Mouse (Mus musculus) kidney, embryonic 14.5 days (tissue): ENCODE data around the gene Azin2. TPM values are rescaled to one million over a fixed set of nuclear protein-coding genes. Genes with fewer than 3 reads are reported as not detected.

ENCODE experiments used
- ATAC-seq: fragments of 200-750 bp; cut with Nextera tagmentation; 2 replicates; pipeline ENCODE4 v1.8.0; 2017; ENCODE audit warnings: moderate number of reproducible peaks, mild to moderate bottlenecking, moderate TSS enrichment, moderate library complexity; ENCODE audit not compliant: low FRiP score, low TSS enrichment
- H3K27ac ChIP-seq: fragments of 300-500 bp; sonication (generic); 2 replicates; pipeline ENCODE4 v1.5.1; 2014; ENCODE audit warnings: low read depth, mild to moderate bottlenecking, low read length, moderate library complexity, mixed read lengths
- H3K27me3 ChIP-seq: fragments of 300-500 bp; sonication (generic); 2 replicates; pipeline ENCODE4 v1.6.1; 2014; ENCODE audit warnings: mild to moderate bottlenecking, low read length; ENCODE audit not compliant: control insufficient read depth, insufficient read depth
- H3K36me3 ChIP-seq: fragments of 300-500 bp; sonication (generic); 2 replicates; pipeline ENCODE4 v1.6.1; 2014; ENCODE audit warnings: low read length, mixed read lengths; ENCODE audit not compliant: control insufficient read depth, insufficient read depth
- H3K4me1 ChIP-seq: fragments of 300-500 bp; sonication (generic); 2 replicates; pipeline ENCODE4 v1.6.1; 2014; ENCODE audit warnings: low read length, mixed read lengths; ENCODE audit not compliant: control insufficient read depth, insufficient read depth
- H3K4me2 ChIP-seq: fragments of 300-500 bp; sonication (generic); replicated peaks from 2 replicates; pipeline ENCODE4 v1.6.1; 2014; ENCODE audit warnings: low read depth, mild to moderate bottlenecking, low read length
- H3K4me3 ChIP-seq: fragments of 300-500 bp; sonication (generic); 2 replicates; pipeline ENCODE4 v1.5.1; 2014; ENCODE audit warnings: mild to moderate bottlenecking, low read length
- H3K9ac ChIP-seq: fragments of 300-500 bp; sonication (generic); 2 replicates; pipeline ENCODE4 v1.6.1; 2014; ENCODE audit warnings: low read depth, mild to moderate bottlenecking, low read length, moderate library complexity
- H3K9me3 ChIP-seq: fragments of 300-500 bp; sonication (generic); 2 replicates; pipeline ENCODE4 v1.6.1; 2016; ENCODE audit warnings: low read length; ENCODE audit not compliant: control insufficient read depth
- WGBS: fragments of 180-500 bp; shearing (Covaris S2); extraction: QIAGEN DNeasy Blood & Tissue Kit; methylation state at CpG from one replicate; pipeline ENCODE4 v1.1.7; 2014; 5-methylcytosine and 5-hydroxymethylcytosine counted together
- polyA plus RNA-seq: library from polyadenylated mRNA; unstranded; fragments of >200 nt; fragmentation: Nextera tagmentation; extraction: Ambion mirVana; gene quantifications from 2 replicates; pipeline ENCODE4 v1.2.1, GENCODE M21; 2014

The Azin2 gene
- polyA plus RNA-seq, 1 experiment from 2014 or later: 17.0 TPM

DNA sequence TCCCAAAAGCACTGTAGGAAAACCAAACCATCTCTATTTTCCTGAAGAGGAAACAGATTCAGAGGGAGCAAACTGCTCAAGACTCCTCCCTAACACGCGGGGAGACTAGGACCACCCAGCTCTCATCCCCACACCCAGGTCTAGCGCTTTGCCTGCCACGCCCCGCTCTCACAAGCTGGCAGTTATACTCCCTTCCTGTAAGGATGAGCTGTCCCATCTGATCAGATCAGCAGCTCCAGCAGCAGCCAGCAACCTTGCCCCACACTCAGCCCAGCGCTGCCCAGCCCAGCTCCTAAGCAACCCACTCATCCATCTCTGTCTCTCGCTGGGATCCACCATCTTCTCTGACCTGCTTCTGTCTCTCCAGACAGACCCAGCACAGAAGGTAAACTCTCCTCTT is 29.5 kb downstream of the Azin2 start:
- WGBS: 41% methylated on average over 7 of the region's 7 CpGs

DNA sequence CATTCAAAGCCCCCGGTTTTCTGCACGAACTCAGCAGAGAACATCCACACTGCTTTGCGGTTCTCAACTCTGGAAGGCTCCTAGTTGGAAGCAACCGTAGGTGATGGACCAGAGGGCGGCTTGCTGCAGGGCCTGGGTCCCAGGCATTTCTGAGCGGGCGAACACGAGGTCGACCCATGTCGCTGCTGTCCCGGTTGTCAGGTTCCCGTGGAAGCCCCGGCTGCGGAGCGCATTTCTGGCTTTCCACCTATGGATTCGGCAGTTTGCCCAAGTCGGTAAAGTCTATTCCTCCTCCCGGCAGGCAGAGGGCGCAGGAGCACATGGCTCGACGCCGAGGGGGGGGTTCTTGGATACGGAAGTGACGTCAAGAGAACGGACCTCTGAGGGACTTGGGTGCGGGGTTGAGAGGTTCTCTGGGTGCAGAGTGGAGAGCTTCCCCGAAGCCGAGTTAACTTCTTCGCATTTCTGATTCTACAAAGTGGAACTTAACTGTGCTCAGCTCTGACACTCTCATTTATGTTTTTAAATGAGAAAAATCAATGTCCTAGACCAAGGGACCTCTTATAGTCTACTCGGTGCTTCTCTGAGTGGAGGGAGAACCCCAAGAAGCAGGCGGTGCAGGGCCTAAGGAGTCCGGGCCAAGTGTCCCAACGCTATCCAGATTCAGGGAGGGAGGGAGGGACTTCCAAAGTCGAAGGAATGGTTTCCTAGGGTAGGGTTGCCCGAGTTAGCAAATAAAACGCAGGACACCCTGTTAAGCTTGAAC is 37.2 kb downstream of the Azin2 start:
- peak; percentile 81 for ATAC-seq
- WGBS: 14% methylated on average over 36 of the region's 36 CpGs
- H3K9ac ChIP-seq: peak overlapping the region; percentile 47; the same call in 1 of the 2 replicates
- peak overlapping the region; percentile 65 for H3K4me2 ChIP-seq
- no peaks in the 10 kb centered on the region for H3K4me1 ChIP-seq
- no peaks in the 10 kb centered on the region for H3K9me3 ChIP-seq
- no peak overlapping the region for H3K27ac ChIP-seq
- H3K36me3 ChIP-seq: no peaks in the 10 kb centered on the region
- peak overlapping the region; percentile 35 for H3K4me3 ChIP-seq
- no peaks in the 10 kb centered on the region; the same call in 1 of the 2 replicates for H3K27me3 ChIP-seq

More for the DNA sequence above, 29.5 kb downstream of the Azin2 start:
- H3K9ac ChIP-seq: no peak overlapping the region
- H3K4me1 ChIP-seq: no peaks in the 10 kb centered on the region
- H3K4me2 ChIP-seq: no peak overlapping the region
- H3K27me3 ChIP-seq: no peaks in the 10 kb centered on the region
- H3K4me3 ChIP-seq: no peak overlapping the region
- no peaks in the 10 kb centered on the region for H3K9me3 ChIP-seq
- no peak for ATAC-seq
- H3K36me3 ChIP-seq: no peaks in the 10 kb centered on the region
- no peak overlapping the region for H3K27ac ChIP-seq

GRCm38 (mm10) chr4:128923603-128924002 is 38.6 kb downstream of the Azin2 start:
- Histone ChIP-seq H3K4me2 (no peak overlapping the region), H3K9ac (no peak overlapping the region), H3K4me3 (no peak overlapping the region), H3K4me1 (0 out of 2 replicates have a peak, but pooled peaks cover 4% of the 10 kb centered on the region), H3K27me3 (no peaks in the 10 kb centered on the region; the same call in 1 of the 2 replicates), H3K9me3 (no peaks in the 10 kb centered on the region), H3K36me3 (no peaks in the 10 kb centered on the region), H3K27ac (no peak overlapping the region)
- no peak for ATAC-seq
- WGBS: 90% methylated on average over 3 of the region's 3 CpGs

GRCm38 (mm10) chr4:128919106-128919505 is 43.1 kb downstream of the Azin2 start:
- H3K4me3 ChIP-seq: no peak overlapping the region
- no peak overlapping the region for H3K27ac ChIP-seq
- H3K9ac ChIP-seq: no peak overlapping the region
- H3K27me3 ChIP-seq: no peaks in the 10 kb centered on the region
- ATAC-seq: no peak
- WGBS: 24% methylated on average over 10 of the region's 10 CpGs
- no peak overlapping the region for H3K4me2 ChIP-seq
- 0 out of 2 replicates have a peak, but pooled peaks cover 4% of the 10 kb centered on the region for H3K4me1 ChIP-seq
- no peaks in the 10 kb centered on the region for H3K9me3 ChIP-seq
- no peaks in the 10 kb centered on the region for H3K36me3 ChIP-seq

- 29% methylated on average over 3 of the region's 3 CpGs for WGBS
- no peaks in the 10 kb centered on the region for H3K27me3 ChIP-seq
- H3K36me3 ChIP-seq: no peaks in the 10 kb centered on the region
- H3K27ac ChIP-seq: no peak overlapping the region
- no peak overlapping the region for H3K4me2 ChIP-seq
- H3K9ac ChIP-seq: no peak overlapping the region
- ATAC-seq: peak; percentile 77
- 0 out of 2 replicates have a peak, but pooled peaks cover 4% of the 10 kb centered on the region for H3K4me1 ChIP-seq
- no peak overlapping the region for H3K4me3 ChIP-seq
- H3K9me3 ChIP-seq: no peaks in the 10 kb centered on the region
Measured at GRCm38 (mm10) chr4:128918187-128918586, 44.1 kb downstream of the Azin2 start.

DNA sequence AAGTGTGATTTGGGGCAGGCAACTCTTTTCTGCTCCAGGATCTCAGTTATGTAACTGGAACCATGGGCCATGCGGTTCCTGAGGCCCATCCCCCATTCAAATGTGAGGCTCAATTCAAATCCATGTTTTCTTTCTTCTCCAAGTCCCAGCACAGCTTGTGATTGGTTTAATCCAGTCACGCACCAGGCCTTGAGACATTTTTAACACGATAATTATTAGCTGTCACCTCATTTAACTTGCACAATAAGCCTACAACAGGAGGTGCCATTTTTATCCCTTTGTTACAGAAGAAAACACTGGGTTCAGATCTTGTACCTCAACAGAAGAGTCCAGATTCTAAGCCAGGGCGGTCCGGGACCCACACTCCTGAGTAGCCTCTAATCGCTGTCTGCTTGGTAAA is 44.5 kb downstream of the Azin2 start:
- no peak for ATAC-seq
- Histone ChIP-seq H3K4me2 (no peak overlapping the region), H3K27ac (no peak overlapping the region), H3K9ac (no peak overlapping the region), H3K36me3 (no peaks in the 10 kb centered on the region), H3K27me3 (no peaks in the 10 kb centered on the region), H3K9me3 (no peaks in the 10 kb centered on the region), H3K4me1 (0 out of 2 replicates have a peak, but pooled peaks cover 4% of the 10 kb centered on the region), H3K4me3 (no peak overlapping the region)
- 86% methylated on average over 6 of the region's 6 CpGs for WGBS

GRCm38 (mm10) chr4:128917119-128917518 is 45.1 kb downstream of the Azin2 start:
- Histone ChIP-seq H3K4me1 (0 out of 2 replicates have a peak, but pooled peaks cover 4% of the 10 kb centered on the region), H3K9me3 (no peaks in the 10 kb centered on the region), H3K9ac (no peak overlapping the region), H3K36me3 (no peaks in the 10 kb centered on the region), H3K4me3 (no peak overlapping the region), H3K27me3 (no peaks in the 10 kb centered on the region), H3K27ac (no peak overlapping the region), H3K4me2 (no peak overlapping the region)
- 71% methylated on average over 3 of the region's 3 CpGs for WGBS
- no peak for ATAC-seq

GRCm38 (mm10) chr4:128913794-128914193 is 48.4 kb downstream of the Azin2 start:
- Histone ChIP-seq H3K9ac (no peak overlapping the region), H3K27me3 (no peaks in the 10 kb centered on the region), H3K4me2 (no peak overlapping the region), H3K4me1 (no peaks in the 10 kb centered on the region), H3K36me3 (peaks cover 14% of the 10 kb centered on the region), H3K4me3 (no peak overlapping the region), H3K9me3 (no peaks in the 10 kb centered on the region), H3K27ac (no peak overlapping the region)
- ATAC-seq: no peak
- WGBS: 17% methylated on average over 4 of the region's 4 CpGs

DNA sequence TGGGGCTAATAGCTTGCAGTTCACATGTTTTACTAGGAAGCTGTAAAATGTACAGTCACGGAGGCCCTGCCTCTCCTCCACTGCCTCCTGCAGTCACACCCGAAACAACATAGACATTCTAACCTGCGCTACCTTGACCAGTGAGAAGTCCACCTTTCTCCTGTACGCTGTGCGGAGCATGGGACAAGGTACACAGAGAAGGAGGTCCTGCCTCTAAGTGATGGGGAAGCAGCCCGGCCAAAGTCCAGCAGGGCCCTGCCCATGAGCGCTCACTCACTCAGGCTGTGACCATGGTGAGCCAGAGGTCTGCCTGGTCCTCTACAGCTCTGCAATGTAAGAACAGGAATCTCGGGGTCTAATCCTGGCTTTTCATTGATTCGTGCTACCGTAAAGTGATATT is 50.2 kb downstream of the Azin2 start:
- 86% methylated on average over 10 of the region's 10 CpGs for WGBS
- no peaks in the 10 kb centered on the region for H3K27me3 ChIP-seq

More for the DNA sequence above, 50.2 kb downstream of the Azin2 start:
- Histone ChIP-seq H3K27ac (no peak overlapping the region), H3K4me3 (no peak overlapping the region), H3K36me3 (peaks cover 14% of the 10 kb centered on the region), H3K4me1 (peaks cover 3% of the 10 kb centered on the region; the same call in 1 of the 2 replicates), H3K4me2 (no peak overlapping the region), H3K9ac (no peak overlapping the region), H3K9me3 (no peaks in the 10 kb centered on the region)
- no peak for ATAC-seq
